Mouse (Mus musculus) E14TG2a.4 (cell line): ENCODE results near the gene Tnip2.

Experiments
- CTCF ChIP-seq: conservative IDR thresholded peaks from 2 replicates; pipeline ENCODE4 v1.5.1; 2014; ENCODE audit warnings: low read length
- NANOG ChIP-seq: IDR thresholded peaks from 2 replicates; pipeline ENCODE4 v1.6.1; 2014; ENCODE audit warnings: borderline replicate concordance, low read length, mixed read lengths
- POU5F1 ChIP-seq: IDR thresholded peaks from 2 replicates; pipeline ENCODE4 v1.6.1; 2014; ENCODE audit warnings: low read length, borderline replicate concordance

DNA sequence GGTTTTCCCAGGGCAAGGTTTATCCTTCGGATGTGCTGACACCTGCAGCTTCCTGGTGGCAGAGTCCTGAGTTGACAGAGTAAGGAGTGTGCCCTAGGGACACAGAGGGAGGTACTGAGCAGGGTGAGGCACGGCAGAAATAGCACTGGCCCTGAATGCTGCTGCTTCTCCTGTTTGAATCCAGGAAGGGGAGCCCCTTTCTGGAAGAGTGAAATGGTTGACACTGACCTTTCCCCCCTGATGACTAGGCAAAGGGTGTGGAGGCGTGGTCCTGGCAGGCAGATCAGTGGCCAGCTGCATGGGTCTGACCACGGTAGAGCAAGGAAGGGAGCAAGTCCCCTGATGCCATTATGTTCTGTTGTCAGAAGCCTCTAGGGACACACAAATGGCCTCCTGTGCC is 16.9 kb upstream of the Tnip2 start:
- TF ChIP-seq CTCF (no peak), POU5F1 (no peak), NANOG (no peak)
